Mouse (Mus musculus): ENCODE measurements around the gene Adamtsl3.

Gene Adamtsl3

DNA sequence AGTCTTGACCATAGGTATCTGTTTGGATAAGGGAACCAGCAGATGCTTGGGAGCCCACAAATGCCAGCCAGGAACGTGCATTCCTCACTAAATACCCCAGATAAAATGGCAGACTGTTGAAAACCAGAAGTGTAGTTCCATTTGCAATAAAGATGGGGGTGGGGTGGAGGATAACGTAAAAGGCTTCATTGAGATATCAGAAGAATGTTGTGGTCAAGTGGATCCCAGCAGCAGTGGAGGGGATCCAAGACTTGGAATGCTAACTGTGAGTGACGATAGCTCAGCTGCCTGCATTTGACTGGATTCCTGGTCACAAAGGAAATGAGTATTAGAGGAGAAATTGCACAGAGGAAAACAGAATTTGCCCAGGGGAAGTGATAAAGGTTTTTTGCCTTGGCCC lies 87.1 kb downstream of the Adamtsl3 start:
- DNase-seq (ENCODE audit: low read depth), result no peak

DNA sequence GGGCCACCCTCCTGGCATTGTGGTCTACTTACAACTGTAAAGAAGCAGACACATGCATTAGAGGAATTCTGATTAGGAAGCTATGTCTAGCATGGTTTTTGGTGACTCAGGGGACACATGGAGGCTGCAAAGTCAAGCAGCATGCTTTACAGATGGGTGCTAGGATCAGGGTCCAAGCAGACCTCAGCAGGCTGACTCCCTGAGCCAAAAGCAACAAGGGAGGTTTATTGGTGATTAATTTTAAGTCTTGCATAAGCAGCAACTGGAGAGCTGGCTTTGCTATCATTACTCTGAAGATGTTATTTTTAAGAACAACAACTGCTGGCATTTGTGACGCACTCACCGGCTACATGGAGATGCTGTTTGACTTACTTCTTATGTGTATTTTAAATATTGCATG lies 88.1 kb downstream of the Adamtsl3 start:
- DNase-seq (ENCODE audit: low read depth), result no peak

DNA sequence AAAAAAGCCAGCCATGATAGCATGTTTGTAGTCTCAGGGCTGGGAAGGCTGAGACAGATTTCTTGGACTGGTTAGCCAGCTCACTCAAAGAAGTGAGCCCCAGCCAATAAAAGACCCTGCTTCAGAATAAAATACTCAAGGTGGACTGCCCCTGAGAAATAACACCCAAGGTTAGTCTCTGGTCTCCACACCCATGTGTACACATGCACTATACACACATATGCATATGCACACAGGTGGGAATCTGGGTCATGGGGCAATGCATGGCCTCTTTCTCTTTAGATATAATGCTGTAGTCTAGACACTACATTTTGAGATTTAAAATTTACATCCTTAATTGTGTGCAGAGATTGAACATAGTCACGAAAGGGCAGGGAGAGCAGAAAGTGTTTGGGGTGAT lies 88.8 kb downstream of the Adamtsl3 start:
- DNase-seq (ENCODE audit: low read depth), result no peak

DNA sequence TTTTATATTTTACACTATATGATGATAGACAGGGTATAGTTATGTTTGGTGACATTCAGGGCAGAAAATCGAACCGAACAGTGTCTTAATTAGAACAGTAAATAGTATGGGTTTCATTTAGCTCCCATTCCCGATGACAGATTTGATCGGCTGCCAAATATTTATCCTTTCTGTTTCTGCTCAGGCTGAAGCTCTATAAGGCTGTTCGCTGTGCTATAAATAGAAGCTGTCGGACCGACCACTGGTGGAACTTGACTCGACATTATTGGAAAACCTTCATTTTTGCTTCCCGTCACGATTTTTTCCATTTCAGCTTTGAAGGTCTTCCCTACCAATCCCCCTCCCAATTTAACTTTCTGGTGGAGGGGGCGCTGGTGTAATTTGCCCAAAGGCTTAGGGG lies 89.9 kb downstream of the Adamtsl3 start:
- no peak for DNase-seq (ENCODE audit: low read depth)

DNA sequence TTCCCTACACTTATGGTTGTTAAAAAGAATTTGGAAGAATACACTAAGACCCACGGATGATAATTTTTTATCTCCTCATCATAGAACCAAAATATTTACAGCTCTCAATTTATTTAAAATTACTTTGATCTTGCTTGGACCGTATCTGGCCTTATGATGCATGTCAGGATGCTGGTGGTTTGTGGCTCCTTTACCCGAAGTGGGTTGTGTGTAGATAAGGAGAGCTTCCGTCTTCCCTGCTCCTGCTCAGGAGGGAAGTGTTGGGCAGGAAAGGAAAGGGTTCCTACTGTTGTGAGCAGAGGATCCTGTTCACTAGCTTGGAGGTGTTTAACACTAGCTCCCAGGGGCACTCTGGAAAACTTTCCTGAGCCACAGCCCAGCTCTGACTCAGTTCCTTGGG lies 94.0 kb downstream of the Adamtsl3 start:
- DNase-seq (ENCODE audit: low read depth), result no peak

DNA sequence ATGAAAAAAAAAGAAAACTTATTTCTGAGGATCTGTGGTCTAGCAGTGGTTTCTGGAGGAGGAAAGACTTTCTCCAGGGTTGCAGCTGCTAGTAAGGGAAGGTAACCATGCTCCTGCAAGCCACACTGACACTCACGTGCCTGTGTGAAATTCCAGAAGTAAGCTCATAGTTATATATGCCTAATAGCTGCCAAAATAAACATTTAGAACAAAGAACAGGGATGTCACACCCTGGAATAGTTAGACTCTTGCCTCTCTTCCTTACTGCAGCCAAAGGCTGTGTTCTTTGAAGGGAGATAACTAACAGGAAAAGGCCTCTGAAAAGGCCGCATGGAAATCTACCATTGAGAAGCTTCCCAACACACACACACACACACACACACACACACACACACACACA lies 96.1 kb downstream of the Adamtsl3 start:
- DNase-seq (ENCODE audit: low read depth), result no peak

DNA sequence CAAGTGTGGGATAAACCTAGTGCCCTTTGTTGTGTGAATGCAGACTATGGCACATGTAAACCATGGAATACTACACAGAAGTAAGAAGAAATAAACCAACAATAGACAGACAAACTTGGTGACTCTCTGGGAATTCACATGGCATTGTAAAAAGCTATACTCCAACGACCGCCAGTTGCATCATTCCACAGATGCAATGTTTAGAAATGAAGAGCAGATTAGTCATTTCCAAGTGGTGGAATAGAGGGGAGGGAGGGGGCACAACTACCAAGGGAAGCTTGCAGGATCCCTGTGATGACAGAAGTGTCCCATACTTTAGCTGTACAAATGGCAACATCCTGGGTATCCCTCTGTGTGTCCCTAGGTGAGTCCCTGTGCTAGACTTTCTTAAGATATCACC lies 97.7 kb downstream of the Adamtsl3 start:
- DNase-seq (ENCODE audit: low read depth), result no peak

DNA sequence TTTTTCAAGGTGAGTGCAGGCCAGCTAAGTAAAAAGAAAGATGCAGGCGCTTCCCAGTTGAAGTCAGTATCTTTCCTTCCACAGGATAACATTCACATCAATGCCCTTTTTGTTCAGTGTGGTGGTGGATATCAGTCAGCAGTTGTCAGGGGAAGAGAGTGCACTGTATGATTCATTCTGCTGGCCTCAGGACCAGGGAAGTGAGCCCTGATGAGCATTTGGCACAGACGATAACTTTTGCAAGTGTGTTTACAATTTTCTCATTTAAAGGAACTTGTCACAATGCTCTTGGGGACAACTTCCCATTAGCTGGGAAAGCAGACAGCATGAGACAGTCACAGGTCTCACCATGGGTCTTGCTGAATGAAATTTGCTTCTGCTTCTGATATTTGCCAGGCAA lies 122.9 kb downstream of the Adamtsl3 start:
- DNase-seq (ENCODE audit: low read depth), result no peak

DNA sequence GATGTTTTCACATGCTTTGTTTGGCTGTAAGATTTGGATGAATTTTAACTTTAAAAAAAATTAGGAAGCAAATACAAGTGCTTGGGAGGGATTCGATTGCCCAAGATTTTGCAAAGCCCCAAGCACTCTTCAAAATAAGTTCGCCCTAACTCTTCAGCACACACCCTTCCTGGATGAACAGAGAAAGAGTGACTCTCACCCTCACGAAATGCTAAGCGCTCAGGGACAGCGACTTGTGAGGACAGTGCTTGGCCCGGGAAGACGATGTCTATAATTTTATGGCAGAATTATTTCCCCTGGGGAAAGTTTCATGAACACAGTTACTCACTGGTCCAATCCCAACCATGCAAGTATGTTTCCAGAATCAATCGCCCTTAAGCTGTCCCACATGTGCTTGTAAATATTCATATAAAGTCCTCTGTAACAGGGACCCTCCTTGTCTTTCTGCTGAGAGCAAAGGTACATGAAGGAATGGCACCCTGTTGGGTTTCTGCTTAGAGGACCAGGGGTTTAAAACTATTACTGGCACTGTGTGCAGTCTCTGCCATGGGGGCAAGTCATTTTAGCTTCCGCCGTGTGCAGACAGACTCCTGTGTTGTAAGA lies 127.5 kb downstream of the Adamtsl3 start:
- no peak for DNase-seq (ENCODE audit: low read depth)

DNA sequence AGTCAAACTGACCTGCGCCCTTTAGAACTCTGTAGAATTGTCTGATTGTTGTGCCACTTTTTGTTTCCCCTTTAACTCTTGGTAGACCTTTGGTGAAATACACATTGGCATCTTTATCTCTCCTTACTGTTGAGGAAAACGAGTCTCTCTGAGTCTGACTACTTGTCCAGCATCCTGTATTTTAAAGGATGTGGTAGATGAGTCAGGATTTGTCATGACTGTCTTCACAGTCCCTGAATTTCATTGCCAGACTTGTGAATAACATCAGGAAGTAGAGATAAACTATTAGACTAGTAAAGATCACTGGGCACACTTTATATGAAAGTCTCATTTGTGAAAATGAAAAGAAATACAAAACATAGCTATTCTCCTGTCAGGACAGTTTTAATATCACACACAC lies 128.9 kb downstream of the Adamtsl3 start:
- DNase-seq (ENCODE audit: low read depth), result no peak

DNA sequence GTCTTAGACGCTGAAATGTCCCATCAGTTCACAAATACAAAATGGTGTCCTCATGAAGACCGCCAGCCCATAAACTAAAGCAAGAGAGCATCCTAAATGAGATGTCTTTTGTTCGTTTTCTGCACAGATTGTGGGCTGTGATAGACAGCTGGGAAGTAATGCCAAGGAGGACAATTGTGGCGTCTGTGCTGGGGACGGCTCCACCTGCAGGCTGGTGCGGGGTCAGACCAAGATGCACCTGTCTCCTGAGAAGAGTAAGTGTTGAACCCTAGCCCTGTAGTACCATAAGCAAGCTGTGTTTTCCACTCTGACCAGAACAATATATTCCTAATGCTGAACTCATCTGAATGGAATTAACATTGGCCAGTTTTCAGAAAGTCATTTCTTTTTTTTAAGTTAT lies 129.9 kb downstream of the Adamtsl3 start:
- DNase-seq (ENCODE audit: low read depth), result no peak

DNA sequence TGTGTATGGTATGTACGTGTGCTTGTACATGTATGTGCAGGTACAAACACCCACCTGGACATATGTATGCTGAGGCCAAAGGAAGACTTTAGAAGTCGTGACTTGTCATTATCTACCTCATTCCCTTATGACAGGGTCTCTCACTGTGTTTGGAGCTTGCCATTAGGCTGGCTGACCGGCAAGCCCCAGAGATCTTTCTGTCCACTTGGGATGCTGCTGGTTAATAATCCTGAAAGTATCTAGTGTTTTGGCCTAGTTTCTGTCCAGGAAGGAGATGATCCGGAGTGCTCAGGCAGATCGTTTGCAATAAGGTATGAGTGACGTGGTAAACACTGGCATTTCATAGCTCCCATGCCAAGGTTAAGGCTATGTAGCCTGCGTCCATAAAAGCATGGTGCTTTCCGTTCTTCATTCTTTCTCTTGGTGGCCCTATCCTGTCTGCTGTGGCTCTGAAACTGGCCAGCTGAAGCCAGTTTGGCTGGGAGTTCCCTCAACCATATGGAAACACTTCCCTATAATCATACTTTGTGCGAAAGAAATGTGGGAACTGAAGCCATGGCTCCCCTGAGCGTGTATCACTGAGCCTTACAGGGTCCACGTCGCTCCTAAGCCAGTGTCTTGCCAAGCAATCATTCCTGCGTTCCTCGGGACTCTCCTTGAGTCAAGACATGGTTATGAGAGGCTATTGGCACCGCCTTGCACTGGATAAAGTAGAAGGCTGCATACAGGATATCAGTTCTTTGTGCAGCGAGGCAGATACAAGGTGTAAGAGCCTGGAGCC lies 141.1 kb downstream of the Adamtsl3 start:
- DNase-seq (ENCODE audit: low read depth), result no peak

DNA sequence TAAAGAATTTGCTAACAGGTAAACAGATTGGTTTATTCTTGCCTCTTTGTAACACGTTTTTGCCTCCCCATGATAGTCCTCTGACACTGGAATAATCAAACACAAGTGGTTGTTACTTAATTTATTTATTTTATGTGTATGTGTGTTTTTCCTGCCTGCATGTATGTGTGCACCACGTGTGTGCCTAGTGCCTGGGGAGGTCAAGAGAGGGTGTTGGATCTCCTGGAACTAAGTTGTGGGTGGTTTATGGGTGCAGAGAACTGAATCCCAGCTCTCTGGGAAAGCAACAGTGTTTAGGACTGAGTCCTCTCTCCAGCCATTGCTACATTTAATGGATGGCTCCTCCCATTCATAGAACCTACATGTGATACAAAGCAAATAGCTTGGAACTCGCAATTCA lies 143.0 kb downstream of the Adamtsl3 start:
- no peak for DNase-seq (ENCODE audit: low read depth)

DNA sequence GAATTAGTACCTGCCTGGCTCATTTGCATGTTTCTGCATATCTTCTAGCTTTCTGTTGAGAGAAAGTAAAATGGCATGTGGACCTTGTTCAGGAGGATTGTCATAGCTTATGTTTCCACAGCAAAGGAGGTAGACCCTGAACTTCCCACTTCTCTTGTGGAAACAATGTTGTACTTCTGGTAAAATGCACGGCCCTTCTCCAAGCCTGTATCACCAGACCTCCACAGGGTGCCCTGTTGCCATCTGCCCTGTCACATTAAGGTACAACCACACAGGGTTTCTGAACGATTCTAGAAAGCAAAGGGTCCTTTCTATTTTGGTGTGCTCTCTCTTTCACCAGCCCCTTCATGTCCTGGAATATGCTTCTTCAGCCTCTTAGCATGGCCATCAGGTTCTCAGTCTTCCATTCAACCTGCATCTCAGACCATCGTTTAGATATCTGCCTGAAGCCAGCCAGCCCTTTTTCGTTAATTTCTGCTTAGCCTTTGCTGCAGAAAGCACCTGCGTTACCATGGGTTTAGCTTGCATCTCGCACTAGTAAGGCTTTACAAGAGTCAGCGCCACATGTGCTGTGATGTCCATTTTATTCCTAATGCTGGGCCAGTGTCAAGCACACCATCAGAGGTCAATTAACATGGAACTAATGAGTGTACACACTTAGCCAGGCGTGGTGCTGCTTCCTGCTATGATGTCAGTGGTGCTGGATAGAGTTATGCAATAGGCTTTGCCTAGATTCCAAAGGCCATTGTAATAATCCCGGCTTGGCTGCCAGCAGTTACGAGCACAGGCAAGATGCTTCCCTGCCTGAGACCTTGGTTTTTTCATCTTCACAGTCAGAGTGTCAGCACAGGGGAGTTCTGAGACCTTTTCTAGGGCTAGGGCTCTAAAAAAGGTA lies 143.6 kb downstream of the Adamtsl3 start:
- DNase-seq (ENCODE audit: low read depth), result no peak

DNA sequence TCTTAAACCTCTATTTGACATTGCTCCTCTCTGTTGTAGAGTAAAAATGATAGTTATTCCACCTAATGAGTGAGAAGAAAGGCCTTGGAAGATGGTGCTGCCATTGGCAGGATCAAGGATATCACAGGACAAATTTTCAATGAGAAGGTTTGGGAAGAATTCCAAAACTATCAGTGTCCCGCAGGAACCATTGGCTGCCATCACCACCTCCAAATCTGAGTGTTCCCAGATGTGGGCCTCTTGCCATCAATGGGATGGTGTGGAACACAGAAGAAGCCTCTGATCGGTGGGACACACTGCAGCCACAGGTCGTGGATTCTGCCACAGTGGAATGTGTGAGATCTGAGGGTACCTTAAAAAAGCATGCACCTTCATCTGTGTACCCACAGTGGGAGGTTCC lies 147.9 kb downstream of the Adamtsl3 start:
- DNase-seq (ENCODE audit: low read depth), result no peak

DNA sequence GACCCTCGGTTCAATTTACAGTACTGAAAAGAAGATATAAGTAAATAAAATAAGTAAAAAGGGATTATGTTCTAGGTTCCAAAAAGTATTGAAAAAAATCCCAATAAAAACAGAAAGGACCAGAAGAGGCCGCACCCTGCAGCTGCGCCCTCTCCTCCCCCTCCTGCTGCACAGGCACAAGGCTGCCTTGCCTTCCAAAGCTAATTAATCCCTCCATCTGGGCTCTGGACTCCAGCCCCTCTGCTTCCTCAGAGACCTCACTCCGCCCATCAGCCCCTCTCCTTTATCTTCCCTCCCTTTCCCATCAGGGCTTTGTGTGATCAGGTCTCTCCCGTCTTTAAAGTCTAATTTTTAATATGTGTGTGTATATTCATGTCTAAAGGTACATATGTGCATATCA lies 149.3 kb downstream of the Adamtsl3 start:
- DNase-seq (ENCODE audit: low read depth), result no peak

DNA sequence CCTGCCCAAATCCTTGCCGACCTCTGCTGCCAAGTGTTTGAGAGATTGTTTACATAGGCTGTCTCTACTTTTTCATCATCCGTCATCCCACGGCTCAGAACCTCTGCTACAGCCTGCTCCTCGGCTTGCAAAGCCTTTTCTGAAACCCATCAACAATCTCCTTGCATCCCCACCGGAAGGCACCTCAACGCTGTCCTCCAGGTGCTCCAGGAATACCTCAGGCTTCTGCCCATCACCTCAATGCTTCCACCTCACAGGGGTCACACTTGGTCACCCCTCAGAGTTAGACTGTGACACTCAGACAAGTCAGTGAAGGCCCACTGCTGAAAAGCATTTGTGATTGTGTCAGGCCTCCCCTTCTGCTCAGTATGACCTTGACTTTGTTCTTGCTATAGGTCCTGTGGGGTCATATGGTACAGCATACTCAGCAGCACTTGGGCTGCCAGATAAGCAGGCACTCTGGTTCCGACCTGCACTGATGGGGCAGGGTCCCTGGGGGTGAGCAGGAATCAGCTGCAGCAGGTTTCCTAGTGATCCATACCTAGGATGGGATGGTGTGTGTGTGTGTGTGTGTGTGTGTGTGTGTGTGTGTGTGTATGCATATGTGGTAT lies 150.0 kb downstream of the Adamtsl3 start:
- DNase-seq (ENCODE audit: low read depth), result no peak

DNA sequence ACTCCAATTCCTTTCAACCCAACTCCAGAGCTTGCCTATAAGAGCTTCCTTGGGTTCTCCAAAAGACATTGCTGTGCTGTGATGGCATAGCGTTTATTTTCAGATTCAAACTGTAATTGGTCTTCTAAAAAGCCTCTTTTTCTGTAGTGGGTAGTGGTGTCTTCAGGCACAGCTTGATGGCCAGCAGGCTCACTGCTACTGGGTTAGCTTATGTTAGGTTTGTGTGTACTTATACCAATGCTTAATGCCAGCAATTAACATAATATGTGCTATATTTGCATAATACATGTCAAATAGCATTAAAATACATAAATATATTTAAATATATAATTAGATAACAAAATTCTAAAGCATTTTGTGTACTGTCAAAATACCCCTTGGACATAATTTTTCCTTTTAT lies 155.5 kb downstream of the Adamtsl3 start:
- DNase-seq (ENCODE audit: low read depth), result no peak

DNA sequence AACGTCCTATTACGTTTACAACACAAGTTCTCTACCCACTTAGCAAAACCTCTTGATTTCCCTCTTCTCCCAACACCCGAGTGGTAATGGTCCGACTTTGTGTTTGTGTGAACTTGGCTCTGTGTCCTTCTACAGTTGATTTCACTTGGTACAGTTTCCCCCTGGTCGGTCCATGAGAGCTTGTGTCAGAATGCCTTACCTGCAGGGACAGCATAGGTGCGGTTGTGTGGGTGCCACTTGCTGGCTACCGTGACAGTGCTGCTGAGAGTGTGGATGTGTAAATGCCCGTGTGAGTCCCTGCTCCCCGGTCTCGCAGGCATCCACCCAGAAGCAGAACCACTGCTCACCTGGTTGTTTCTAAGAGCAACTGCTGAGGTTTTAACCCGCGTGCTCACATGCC lies 157.4 kb downstream of the Adamtsl3 start:
- DNase-seq (ENCODE audit: low read depth), result no peak

DNA sequence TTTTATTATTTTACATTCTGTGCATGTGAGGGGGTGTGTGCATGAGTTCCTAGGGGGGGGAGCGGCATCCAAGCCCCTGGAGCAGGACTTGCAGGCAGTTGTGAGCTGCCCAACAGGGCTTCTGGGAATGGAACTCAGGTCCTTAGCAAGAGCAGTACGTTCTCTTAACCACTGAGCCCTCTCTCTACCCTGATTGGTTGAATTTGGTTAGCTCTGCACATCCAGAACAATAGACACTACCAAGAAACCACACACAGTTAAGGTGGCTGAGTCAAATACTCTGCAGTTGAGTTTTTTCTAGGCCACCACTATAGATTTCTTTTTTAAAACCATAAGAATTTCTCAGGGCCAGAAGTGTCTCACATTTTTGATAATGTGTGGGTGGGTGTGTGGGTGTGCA lies 158.7 kb downstream of the Adamtsl3 start:
- no peak for DNase-seq (ENCODE audit: low read depth)

DNA sequence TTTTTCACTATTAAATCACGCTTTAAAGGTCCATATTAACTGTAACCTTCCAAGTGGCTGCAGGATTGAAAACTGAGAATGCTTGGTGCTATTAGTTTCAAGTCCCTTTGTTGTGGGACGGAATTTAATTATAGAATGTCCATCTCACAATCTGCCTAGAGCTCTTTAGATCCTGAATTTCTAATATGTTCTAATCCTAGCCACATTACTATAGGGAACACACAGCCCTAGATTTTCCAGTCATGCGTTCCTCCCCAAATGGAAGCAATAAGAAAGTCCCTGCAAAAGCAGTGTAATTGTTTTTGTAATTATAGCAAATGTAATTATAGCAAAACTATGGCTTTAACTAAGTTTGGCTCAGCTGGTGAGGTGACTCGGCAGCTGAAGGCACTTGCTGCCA lies 161.6 kb downstream of the Adamtsl3 start:
- no peak for DNase-seq (ENCODE audit: low read depth)

DNA sequence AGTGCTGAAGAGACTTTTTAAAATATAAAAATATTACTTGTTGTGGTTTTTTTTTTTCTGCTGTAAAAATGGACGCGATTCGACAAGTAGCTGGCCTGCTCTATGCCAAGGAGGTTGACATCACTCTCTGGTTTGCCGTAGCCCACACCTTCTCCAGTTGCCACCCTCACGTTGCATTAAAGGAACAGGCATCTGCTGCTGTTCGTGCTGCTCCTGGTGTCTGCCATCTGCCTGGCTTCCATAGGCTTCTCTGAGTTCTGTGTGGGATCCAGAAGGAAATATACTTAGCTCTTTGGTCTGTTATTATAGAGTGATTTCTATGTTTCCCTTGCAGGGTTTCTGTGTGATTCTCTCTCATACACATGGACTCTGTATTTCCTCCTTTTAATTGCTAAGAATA lies 165.8 kb downstream of the Adamtsl3 start:
- DNase-seq (ENCODE audit: low read depth), result no peak

DNA sequence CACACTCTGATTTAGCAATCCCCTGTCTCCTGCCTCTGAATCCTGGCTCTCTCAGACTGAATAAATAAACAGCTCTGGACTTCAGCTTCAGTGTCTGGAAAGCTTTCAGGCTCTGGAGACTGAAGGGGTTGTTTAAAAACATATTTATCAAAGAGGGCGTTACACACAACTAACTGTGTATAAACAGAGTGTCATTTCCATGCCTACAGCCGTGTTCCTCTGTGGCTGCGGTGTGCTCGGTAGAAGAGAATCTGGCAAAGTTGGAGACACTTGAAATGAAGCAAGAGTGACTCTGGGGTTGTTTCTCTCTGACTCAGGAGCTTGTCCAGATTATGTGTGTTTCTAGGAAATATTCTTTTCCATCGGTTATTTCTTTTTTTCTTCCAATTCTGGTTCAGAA lies 167.0 kb downstream of the Adamtsl3 start:
- no peak for DNase-seq (ENCODE audit: low read depth)
